Mouse (Mus musculus): Measurements from ENCODE around the gene Klhl22. TPM values are rescaled to one million over a fixed set of nuclear protein-coding genes. Genes with fewer than 3 reads are reported as not detected.

Gene Klhl22
- polyA plus RNA-seq, 1 experiment from 2014 or later: 25.4 TPM

DNA sequence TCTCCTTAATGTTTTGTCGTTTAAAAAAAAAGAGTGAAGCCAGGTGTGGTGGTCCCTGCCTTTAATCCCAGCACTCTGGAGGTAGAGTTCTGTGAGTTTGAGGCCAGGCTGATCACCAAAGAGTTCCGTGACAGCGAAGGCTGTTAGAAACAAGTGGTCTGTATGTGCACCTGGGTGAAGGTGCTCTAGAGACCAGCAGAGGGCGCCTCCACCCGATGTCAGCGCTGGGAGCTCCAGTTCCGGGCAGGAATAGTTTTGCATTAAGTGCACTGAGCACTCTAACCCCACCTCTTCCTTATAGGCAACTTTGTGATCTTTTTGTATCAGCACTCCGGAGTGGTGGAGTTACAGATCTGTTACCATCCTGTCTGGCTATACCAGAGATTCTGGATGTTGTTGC is 1.2 kb downstream of the Klhl22 start:
- Histone ChIP-seq H3K36me3 (ENCODE audit: insufficient read depth, low read length) (no peaks in the 10 kb centered on the region), H3K4me1 (ENCODE audit: insufficient read depth, low read depth, low read length) (peaks cover 9% of the 10 kb centered on the region; the same call in 1 of the 2 replicates), H3K4me2 (replicated peaks; ENCODE audit: low read depth, low read length) (peak overlapping the region; percentile 88; the same call in 1 of the 2 replicates), H3K4me3 (ENCODE audit: low read depth, low read length) (peak overlapping the region; percentile 49; the same call in 1 of the 2 replicates), H3K27me3 (replicated peaks; ENCODE audit: insufficient read depth, low read length) (no peaks in the 10 kb centered on the region), H3K9me3 (ENCODE audit: low read length) (no peaks in the 10 kb centered on the region), H3K9ac (replicated peaks; ENCODE audit: low read depth) (no peak overlapping the region), H3K27ac (ENCODE audit: low read length) (no peak overlapping the region)
- ATAC-seq (peak; percentile 54), DNase-seq (ENCODE audit: low spot score) (peak; percentile 77)
- TF ChIP-seq EP300 (IDR thresholded peaks at IDR 0.05): no peak
- TF ChIP-seq CTCF (IDR thresholded peaks at IDR 0.05): peak; percentile 75
- WGBS: 39% methylated on average over 8 of the region's 8 CpGs

DNA sequence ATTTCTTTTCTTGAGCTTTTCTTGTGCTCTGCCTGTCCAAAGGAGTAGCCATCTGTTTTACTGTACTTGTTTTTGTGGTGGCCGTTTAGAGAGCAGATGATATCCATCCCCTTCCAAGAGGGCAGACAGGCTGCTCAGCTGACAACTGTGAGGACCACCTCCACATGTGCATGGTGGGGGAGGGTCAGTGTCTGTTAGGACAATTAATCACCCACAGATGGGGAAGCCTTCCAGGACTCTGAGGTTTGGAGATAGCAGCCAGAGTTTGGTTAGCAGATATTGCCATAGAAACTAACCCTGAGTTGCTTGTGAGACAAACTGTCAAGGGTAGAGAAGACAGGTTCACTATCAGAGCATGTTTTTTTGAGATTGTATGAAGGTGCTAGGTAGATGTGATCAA is 1.7 kb downstream of the Klhl22 start:
- Histone ChIP-seq H3K9me3 (ENCODE audit: low read length) (no peaks in the 10 kb centered on the region), H3K27ac (ENCODE audit: low read length) (no peak overlapping the region), H3K4me3 (ENCODE audit: low read depth, low read length) (no peak overlapping the region), H3K27me3 (replicated peaks; ENCODE audit: insufficient read depth, low read length) (no peaks in the 10 kb centered on the region), H3K9ac (replicated peaks; ENCODE audit: low read depth) (no peak overlapping the region), H3K4me2 (replicated peaks; ENCODE audit: low read depth, low read length) (no peak overlapping the region), H3K36me3 (ENCODE audit: insufficient read depth, low read length) (no peaks in the 10 kb centered on the region), H3K4me1 (ENCODE audit: insufficient read depth, low read depth, low read length) (peaks cover 9% of the 10 kb centered on the region; the same call in 1 of the 2 replicates)
- DNase-seq (ENCODE audit: low spot score): no peak
- no peak for TF ChIP-seq CTCF (IDR thresholded peaks at IDR 0.05)
- TF ChIP-seq EP300 (IDR thresholded peaks at IDR 0.05): no peak
- 35% methylated on average over 1 of the region's 1 CpGs for WGBS
- ATAC-seq: no peak

DNA sequence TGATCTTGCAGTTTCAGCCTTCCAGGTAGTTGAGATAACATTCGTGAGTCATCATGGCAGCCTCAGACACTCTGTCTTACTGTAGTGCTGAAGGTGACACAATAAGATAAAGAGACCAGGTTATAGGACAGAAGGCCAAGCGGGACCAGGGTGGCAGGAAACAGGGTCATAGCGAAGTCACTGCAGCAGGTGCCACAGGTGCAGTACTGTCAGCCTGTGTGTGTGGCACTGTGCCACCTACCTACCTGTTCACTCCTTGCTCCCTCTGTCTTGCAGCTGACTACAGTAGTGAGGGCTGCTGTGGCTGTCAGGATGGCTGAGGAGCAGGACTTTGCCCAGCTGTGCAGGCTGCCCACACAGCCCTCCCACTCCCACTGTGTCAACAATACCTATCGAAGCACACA is 4.7 kb downstream of the Klhl22 start:
- DNase-seq (ENCODE audit: low spot score) (no peak), ATAC-seq (no peak)
- 73% methylated on average over 4 of the region's 4 CpGs for WGBS
- H3K4me3 ChIP-seq (ENCODE audit: low read depth, low read length): no peak overlapping the region
- no peaks in the 10 kb centered on the region for H3K27me3 ChIP-seq (replicated peaks; ENCODE audit: insufficient read depth, low read length)
- TF ChIP-seq EP300 (IDR thresholded peaks at IDR 0.05) (no peak), CTCF (IDR thresholded peaks at IDR 0.05) (no peak)
- H3K4me2 ChIP-seq (replicated peaks; ENCODE audit: low read depth, low read length): no peak overlapping the region
- H3K4me1 ChIP-seq (ENCODE audit: insufficient read depth, low read depth, low read length): peaks cover 6% of the 10 kb centered on the region; the same call in 1 of the 2 replicates
- no peak overlapping the region for H3K27ac ChIP-seq (ENCODE audit: low read length)
- H3K36me3 ChIP-seq (ENCODE audit: insufficient read depth, low read length): no peaks in the 10 kb centered on the region; the same call in 1 of the 2 replicates
- H3K9ac ChIP-seq (replicated peaks; ENCODE audit: low read depth): no peak overlapping the region
- no peaks in the 10 kb centered on the region for H3K9me3 ChIP-seq (ENCODE audit: low read length)

DNA sequence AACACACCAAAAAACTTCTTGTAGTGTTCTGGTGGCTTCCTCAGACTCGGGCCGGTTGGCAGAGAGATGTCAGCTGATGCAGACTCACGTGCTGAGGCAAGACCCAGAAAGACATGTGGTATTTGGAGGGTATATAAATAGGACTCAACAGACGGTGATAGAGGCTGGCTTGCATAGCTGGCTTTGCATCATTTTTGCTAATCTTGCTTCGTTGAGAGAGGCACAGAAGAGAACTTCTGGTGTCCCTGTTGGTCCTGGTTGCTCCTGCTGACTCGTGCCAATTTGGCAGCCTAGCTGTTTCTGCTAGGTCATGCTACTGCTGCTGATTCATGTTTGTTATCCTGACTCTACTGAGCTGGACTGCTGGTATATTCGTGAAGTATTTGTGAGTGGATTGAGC is 9.4 kb downstream of the Klhl22 start:
- Histone ChIP-seq H3K4me3 (ENCODE audit: low read depth, low read length) (no peak overlapping the region), H3K4me2 (replicated peaks; ENCODE audit: low read depth, low read length) (no peak overlapping the region), H3K4me1 (ENCODE audit: insufficient read depth, low read depth, low read length) (no peaks in the 10 kb centered on the region), H3K9ac (replicated peaks; ENCODE audit: low read depth) (no peak overlapping the region), H3K27ac (ENCODE audit: low read length) (no peak overlapping the region), H3K27me3 (replicated peaks; ENCODE audit: insufficient read depth, low read length) (no peaks in the 10 kb centered on the region), H3K36me3 (ENCODE audit: insufficient read depth, low read length) (peaks cover 5% of the 10 kb centered on the region; the same call in 1 of the 2 replicates), H3K9me3 (ENCODE audit: low read length) (no peaks in the 10 kb centered on the region)
- ATAC-seq: no peak
- WGBS: 75% methylated on average over 7 of the region's 7 CpGs
- no peak for DNase-seq (ENCODE audit: low spot score)
- TF ChIP-seq CTCF (IDR thresholded peaks at IDR 0.05) (no peak), EP300 (IDR thresholded peaks at IDR 0.05) (no peak)

DNA sequence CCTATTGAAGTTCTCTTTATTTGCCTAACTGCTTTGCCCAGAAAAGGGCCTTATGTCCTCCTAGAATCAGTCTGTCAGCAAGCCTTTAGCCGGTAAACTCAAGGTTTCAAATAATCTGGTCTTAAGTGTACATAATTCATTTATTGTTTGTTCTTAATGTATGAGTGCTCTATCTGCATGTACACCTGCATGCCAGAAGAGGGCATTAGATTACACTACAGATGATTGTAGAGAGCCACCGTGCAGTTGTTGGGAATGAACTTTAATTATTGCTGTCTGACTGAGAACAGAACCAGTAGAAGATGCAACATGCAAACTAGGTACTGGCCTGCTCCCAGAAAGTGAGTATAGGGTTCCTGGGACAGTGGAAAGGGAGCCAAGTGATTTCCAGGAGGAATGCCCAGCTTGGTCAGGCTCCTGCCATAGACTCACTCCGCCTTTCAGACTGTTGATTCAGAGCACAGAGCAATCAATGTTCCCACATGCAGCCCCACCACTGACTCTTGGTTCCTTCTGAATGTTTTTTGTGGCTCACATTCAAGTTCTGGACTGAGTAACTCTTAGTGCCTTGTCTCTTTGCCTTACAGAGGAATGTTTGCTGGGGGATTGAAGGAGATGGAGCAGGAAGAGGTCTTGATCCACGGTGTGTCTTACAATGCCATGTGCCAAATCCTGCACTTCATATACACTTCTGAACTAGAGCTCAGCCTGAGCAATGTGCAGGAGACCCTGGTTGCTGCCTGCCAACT is 11.9 kb downstream of the Klhl22 start:
- no peaks in the 10 kb centered on the region for H3K4me1 ChIP-seq (ENCODE audit: insufficient read depth, low read depth, low read length)
- H3K27ac ChIP-seq (ENCODE audit: low read length): no peak overlapping the region
- peak; percentile 66 for TF ChIP-seq CTCF (IDR thresholded peaks at IDR 0.05)
- no peak for TF ChIP-seq EP300 (IDR thresholded peaks at IDR 0.05)
- no peak overlapping the region for H3K9ac ChIP-seq (replicated peaks; ENCODE audit: low read depth)
- 62% methylated on average over 4 of the region's 4 CpGs for WGBS
- H3K27me3 ChIP-seq (replicated peaks; ENCODE audit: insufficient read depth, low read length): no peaks in the 10 kb centered on the region
- DNase-seq (ENCODE audit: low spot score): peak; percentile 29
- no peak for ATAC-seq
- H3K36me3 ChIP-seq (ENCODE audit: insufficient read depth, low read length): peaks cover 5% of the 10 kb centered on the region; the same call in 1 of the 2 replicates
- H3K4me2 ChIP-seq (replicated peaks; ENCODE audit: low read depth, low read length): no peak overlapping the region
- H3K4me3 ChIP-seq (ENCODE audit: low read depth, low read length): no peak overlapping the region
- H3K9me3 ChIP-seq (ENCODE audit: low read length): no peaks in the 10 kb centered on the region

DNA sequence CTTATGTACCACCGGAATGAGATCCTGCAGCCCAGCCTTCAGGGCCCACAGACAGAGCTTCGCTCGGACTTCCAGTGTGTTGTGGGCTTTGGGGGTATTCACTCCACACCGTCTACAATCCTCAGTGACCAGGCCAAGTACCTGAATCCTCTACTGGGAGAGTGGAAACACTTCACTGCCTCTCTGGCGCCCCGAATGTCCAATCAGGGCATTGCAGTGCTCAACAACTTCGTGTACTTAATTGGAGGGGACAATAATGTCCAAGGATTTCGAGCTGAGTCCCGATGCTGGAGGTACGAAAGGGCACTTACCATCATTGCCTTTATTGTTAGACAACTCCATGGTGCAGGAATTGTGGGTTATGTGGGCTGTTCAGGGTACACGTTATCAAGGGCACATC is 17.4 kb downstream of the Klhl22 start:
- Histone ChIP-seq H3K4me1 (ENCODE audit: insufficient read depth, low read depth, low read length) (no peaks in the 10 kb centered on the region), H3K4me2 (replicated peaks; ENCODE audit: low read depth, low read length) (no peak overlapping the region), H3K4me3 (ENCODE audit: low read depth, low read length) (no peak overlapping the region), H3K9ac (replicated peaks; ENCODE audit: low read depth) (no peak overlapping the region), H3K27ac (ENCODE audit: low read length) (no peak overlapping the region), H3K27me3 (replicated peaks; ENCODE audit: insufficient read depth, low read length) (no peaks in the 10 kb centered on the region), H3K9me3 (ENCODE audit: low read length) (no peaks in the 10 kb centered on the region), H3K36me3 (ENCODE audit: insufficient read depth, low read length) (peaks cover 14% of the 10 kb centered on the region; the same call in 1 of the 2 replicates)
- 64% methylated on average over 11 of the region's 11 CpGs for WGBS
- peak; percentile 76 for TF ChIP-seq CTCF (IDR thresholded peaks at IDR 0.05)
- no peak for TF ChIP-seq EP300 (IDR thresholded peaks at IDR 0.05)
- ATAC-seq (no peak), DNase-seq (ENCODE audit: low spot score) (peak; percentile 23)

Data from lung, postnatal 0 days (tissue).